Mouse (Mus musculus): ENCODE data around the gene Fam126a.

DNA sequence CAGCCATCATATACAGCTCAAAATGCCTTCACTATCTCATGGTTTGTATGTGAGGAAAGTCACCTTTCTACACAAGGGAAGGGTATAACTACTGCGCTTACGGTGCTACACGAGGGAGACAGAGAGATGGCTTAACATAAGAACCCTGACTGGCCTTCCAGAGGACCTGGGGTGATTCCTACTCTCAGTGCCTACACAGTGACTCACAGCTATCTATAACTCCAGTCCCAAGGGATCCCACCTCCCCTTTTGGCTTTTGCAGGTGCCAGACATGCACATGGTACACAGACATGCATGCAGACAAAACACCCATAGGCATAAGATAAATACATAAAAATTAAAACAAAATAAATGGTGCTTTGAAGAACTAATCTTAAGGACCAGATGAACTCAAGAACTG, 35.6 kb downstream of the Fam126a start:
- TF ChIP-seq CTCF (IDR thresholded peaks at IDR 0.05; ENCODE audit: borderline replicate concordance, extremely low read depth, insufficient read depth, insufficient read length) (no peak), POLR2A (IDR thresholded peaks at IDR 0.05; ENCODE audit: borderline replicate concordance, extremely low read depth, insufficient read depth, insufficient read length, poor library complexity, severe bottlenecking) (no peak)
